Mouse (Mus musculus) gastrocnemius, adult 18-20 months (tissue): Measurements from ENCODE around the gene Trnp1. TPM values are rescaled to one million over a fixed set of nuclear protein-coding genes. Genes with fewer than 3 reads are reported as not detected.

Source experiments
- DNase-seq: peaks from one replicate; pipeline ENCODE4 v3.0.0; 2021; ENCODE audit warnings: low spot score
- total RNA-seq, 2 experiments: library from RNA; stranded (reverse); gene quantifications; 2 replicates each; pipeline ENCODE4 v1.2.3; 2021

Gene Trnp1
- total RNA-seq, 2 experiments from 2014 or later = 1.1 to 1.3 TPM

DNA sequence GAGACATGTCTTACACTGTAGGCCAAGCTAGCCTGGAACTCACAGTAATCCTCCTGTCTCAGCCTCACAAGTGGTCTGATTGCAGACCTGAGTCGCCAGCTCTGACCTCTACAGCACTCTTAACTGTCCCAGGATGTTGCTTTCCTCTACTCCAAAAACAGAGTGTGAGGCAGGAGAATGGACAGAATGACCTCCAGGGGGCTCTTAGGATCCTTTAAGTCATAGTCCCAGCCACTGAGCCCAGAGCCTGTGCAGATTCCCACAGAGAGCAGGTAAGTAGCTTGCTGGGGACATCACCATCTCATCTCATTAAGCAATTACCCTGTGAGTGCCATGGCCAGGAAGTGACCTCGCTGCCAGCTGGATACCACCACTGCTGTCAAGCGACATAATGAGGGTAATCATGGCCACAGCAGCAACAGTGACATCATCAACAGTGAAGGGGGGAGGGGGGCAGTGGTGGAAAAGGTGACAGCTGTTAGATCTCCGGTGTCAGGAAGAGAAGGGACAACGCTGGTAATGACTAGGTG is 37.5 kb downstream of the Trnp1 start:
- no peak for DNase-seq

DNA sequence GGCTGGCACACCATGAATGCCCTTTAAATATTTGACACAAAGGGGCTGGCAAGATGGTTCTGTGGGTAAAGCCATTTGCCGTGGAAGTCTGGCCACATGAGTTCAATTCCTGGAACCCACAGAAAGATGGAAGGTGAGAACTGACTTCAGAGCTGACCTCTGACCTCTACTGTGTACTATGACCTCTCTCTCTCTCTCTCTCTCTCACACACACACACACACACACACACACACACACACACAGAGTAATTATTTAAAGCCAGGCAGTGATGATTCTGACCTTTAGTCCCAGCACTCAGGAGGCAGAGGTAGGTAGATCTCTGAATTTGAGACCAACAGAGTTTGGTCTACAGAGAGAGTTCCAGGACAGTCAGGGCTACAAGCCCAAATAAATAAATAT is 38.3 kb downstream of the Trnp1 start:
- no peak for DNase-seq

DNA sequence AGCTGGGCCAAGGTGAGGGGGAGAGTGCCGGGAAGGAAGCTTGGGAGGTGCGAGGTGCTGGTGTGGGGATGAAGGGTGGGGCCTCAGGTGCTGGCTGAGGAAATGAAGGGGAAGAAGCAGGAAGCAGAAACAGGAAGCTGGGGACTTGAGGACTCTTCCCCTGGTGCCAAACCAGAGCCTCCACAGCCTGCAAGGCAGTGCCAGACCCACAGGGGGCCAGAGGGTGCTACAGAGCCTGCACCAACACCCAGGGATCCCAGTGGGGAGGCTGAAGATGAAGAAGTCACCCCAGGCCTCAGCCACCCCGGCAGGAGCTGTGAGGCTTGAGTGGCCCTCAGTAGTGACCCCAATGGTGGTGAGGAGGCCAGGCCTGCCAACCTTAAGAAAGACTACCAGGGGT is 40.3 kb downstream of the Trnp1 start:
- no peak for DNase-seq

DNA sequence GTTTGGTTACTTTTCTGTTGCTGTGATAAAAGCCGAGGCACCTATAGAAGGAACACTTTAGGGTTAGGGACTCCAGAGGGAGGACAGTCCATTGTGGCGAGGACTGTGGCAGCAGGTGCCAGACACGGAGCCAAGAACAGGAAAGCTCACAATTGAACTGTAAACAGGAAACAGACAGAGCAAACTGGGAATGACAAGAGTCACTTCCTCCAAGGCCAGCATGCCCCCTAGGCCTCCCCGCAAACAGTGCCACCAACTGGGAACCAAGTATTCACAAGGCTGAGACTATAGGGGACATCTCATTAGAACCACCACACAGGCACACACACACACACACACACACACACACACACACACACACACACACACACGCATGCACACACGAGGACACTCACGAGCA is 45.9 kb downstream of the Trnp1 start:
- no peak for DNase-seq

DNA sequence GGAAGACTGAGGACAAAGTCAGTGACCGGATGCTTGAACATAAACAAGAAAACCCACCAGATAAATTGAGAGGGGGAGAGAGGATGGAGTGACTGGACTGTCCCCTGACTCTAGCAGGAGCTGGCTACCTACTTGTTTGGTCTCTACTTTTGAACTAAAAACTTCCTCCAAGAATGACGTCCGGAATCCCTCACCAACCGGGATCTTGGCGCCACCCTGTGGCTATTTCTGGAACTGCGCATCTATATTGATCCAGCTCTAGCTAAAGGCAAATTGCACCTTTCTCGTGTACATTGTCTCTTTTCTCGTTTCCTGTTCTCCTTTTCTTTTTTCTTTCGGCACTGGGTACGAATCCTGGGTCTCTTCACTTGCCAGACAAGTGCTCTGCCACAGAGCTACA is 46.8 kb downstream of the Trnp1 start:
- peak; percentile 84 for DNase-seq

DNA sequence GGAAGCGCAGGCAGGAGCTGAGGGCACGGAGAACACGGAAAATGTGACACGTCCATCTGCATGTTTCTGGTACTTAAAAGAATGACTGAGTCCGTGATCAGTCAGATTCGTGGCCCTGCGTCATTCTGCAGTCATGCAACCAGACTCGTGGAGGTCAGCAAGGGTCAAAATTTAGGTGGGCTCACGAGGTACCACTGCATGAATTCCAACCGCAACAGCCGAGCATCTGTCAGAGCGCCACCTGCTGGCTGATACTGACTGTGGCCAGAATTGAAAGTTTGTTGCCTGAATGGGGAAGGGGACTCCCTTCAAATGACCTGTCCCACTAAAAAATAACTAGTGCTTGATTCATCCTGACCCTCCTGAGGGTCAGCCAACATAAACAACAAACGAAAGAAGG is 48.6 kb downstream of the Trnp1 start:
- peak; percentile 37 for DNase-seq

DNA sequence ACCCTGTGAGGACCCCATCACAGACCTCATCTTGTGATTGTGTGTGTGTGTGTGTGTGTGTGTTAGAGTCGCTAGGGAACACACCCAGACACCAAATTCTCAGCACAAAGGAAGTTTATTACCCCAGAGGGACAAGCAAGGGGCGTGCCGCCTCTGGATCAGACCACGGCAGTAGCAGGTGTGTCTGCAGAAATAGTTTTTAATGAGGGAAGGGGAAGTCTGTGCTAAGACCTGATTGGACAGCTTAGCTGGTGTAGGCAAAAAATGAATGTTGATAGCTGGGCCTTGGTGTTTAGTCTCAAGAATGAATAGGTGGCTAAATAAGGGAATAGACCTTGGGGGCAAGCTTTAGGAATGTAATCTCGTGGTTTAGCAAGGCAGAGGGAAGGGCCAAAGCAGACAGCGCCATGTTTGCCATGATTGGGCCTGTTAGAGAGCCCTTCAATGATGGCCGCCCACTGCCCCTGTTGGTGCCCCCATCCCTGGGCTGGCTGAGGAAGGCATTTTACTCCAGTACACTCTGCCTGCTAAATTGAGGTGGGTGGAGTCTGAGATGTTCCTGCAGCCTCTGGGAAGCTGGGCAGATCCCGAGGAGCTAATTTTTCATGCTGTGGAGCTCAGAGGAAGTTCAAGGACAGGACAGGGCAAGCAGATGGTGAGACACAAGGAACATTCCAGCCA is 49.5 kb downstream of the Trnp1 start:
- DNase-seq = no peak

DNA sequence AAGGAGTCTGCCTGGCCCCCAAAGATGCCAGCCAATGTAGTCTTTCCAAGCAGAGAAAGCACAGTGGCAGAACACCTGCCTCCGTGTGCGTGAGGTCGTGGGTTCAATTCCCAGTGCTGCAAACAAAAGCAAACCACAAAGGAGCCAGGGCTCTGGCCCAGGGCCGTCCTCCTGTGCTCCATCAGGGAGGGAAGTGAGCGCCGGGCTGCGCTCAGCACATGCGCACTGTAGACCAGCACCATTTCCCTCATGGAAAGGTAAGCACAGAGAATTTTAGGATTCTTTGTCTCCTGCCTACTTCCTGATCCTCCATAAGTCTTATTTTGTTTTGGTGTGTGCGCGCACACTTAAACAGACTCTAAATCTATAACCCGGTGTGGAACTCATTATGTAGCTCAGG is 50.4 kb downstream of the Trnp1 start:
- no peak for DNase-seq

DNA sequence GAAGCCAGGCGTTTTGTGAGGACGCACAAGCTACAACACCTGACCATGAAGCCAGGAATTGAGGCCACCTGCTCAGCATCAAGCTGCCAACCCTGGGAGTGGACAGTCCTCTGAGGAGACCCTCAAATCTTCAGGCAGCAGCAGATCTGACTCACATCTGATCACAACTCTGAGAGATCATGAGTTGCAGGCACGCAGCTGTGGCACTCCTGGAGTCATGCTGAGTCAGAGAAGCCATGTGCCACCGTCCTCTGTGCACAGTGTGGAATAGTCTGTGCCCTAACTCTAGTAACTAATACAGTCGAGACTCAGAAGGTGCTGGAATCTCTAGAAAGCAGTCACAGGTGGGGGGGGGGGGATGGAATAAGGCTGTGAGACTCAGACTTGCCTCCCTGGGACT is 51.0 kb downstream of the Trnp1 start:
- no peak for DNase-seq

DNA sequence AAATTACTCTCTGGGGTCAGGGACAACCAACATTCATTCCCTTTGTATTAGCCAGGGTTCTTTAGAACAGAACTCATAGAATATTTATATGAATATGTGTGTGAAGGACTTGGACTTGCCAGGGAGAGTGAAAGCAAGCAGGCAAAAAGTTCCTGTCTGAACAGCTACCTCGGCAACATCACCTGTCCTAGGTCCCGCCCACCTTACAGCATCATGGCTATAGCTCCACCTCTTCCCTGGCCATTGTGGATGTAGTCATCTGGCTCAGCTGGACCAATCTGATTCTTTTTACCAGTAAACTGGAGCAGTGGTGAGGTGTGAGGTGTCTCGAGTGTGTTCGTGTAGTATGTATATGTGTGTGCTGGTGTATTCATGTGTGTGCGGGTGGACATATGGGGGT is 52.6 kb downstream of the Trnp1 start:
- no peak for DNase-seq

DNA sequence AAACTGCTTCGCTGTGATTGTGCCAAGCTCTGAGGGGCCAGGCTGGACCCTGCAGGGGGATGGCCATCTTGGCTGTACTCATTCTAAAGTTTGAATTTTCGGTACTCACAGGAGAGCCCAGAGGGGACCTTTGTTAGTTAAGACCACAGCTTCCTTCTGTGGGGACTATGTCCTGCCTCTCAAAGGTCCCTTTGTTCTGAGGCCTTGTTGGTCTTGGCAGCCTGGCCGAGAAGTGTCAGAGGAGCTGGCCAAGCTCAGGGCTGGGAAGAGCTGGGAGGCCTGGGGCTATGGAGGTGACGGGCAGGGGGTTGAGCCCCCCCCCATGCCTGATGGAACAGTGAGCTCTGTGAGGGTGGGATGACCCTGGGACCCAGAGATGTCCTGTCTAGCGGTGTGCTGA is 55.3 kb downstream of the Trnp1 start:
- no peak for DNase-seq

DNA sequence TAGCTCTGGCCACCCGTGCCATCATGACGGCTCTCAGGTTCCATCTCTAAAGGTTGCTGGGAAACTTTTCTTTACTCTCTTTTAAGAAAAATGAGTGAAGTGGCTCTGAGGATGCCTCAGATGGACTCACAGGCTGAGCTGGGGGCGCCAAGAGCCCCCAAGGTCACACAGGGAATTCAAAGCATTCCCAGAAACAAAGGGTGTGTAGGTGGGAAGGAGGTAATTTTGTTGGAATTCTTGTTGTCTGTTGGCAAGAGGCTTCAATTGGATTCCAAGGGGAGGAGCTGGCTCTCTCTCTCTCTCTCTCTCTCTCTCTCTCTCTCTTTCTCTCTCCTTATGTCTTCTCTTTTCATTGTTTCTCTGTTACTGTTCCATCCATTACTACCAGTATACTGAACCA is 56.2 kb downstream of the Trnp1 start:
- DNase-seq = no peak

Other genes starting within 250 kb of the Trnp1 start
- gene Sytl1, start 235.4 kb downstream of the Trnp1 start, total RNA-seq = under 1 TPM; 0.12 to 0.14 TPM
- 10 to 100 TPM; 26.8 to 26.9 TPM for gene Tmem222, start 220.8 kb downstream of the Trnp1 start, total RNA-seq
- 100 to 1,000 TPM in 1 of 2 experiments, 10 to 100 TPM in 1; 99.6 to 102 TPM for gene Wdtc1, start 145.1 kb downstream of the Trnp1 start, total RNA-seq
- gene Slc9a1, start 128.8 kb downstream of the Trnp1 start, total RNA-seq = 10 to 100 TPM; 10.0 to 11.4 TPM
- 1 to 10 TPM; 1.1 to 2.2 TPM for gene Tent5b, start 18.4 kb downstream of the Trnp1 start, total RNA-seq
- gene Kdf1, start 20.4 kb upstream of the Trnp1 start, total RNA-seq = not detected
- 10 to 100 TPM; 54.7 to 54.8 TPM for gene Nudc, start 47.4 kb upstream of the Trnp1 start, total RNA-seq
- not detected for gene Nr0b2, start 54.8 kb upstream of the Trnp1 start, total RNA-seq
- gene Gpatch3, start 76.2 kb upstream of the Trnp1 start, total RNA-seq = 1 to 10 TPM; 2.8 to 4.0 TPM
- gene Gpn2, start 85.8 kb upstream of the Trnp1 start, total RNA-seq = 1 to 10 TPM; 5.8 to 5.9 TPM
- 1 to 10 TPM in 1 of 2 experiments, under 1 TPM in 1; 0.91 to 1.7 TPM for gene Sfn, start 103.6 kb upstream of the Trnp1 start, total RNA-seq
- gene Zdhhc18, start 151.6 kb upstream of the Trnp1 start, total RNA-seq = 10 to 100 TPM; 24.1 to 35.7 TPM
- gene Pigv, start 174.1 kb upstream of the Trnp1 start, total RNA-seq = 10 to 100 TPM in 1 of 2 experiments, 1 to 10 TPM in 1; 9.7 to 12.2 TPM